Mouse (Mus musculus) heart, postnatal 0 days (tissue): ENCODE results near the gene Elovl6. TPM values are rescaled to one million over a fixed set of nuclear protein-coding genes. Genes with fewer than 3 reads are reported as not detected.

Source experiments
- ATAC-seq: fragments of 200-750 bp; cut with Nextera tagmentation; 2 replicates; pipeline ENCODE4 v1.8.0; 2017; ENCODE audit warnings: low read depth, moderate number of reproducible peaks, moderate library complexity; ENCODE audit not compliant: insufficient read depth
- DNase-seq: peaks from one replicate; pipeline ENCODE4 v3.0.0-alpha.2; 2016; ENCODE audit warnings: low spot score
- H3K27ac ChIP-seq: fragments of 300-500 bp; sonication (generic); 2 replicates; pipeline ENCODE4 v1.5.1; 2014; ENCODE audit warnings: low read depth, mild to moderate bottlenecking
- H3K27me3 ChIP-seq: fragments of 300-500 bp; sonication (generic); 2 replicates; pipeline ENCODE4 v1.6.1; 2014; ENCODE audit warnings: low read length, mixed read lengths; ENCODE audit not compliant: control insufficient read depth, insufficient read depth
- H3K36me3 ChIP-seq: fragments of 300-500 bp; sonication (generic); replicated peaks from 2 replicates; pipeline ENCODE4 v1.6.1; 2014; ENCODE audit warnings: low read length, mixed read lengths; ENCODE audit not compliant: control insufficient read depth, insufficient read depth
- H3K4me1 ChIP-seq: fragments of 300-500 bp; sonication (generic); 2 replicates; pipeline ENCODE4 v1.6.1; 2014; ENCODE audit warnings: antibody characterized with exemption; ENCODE audit not compliant: control insufficient read depth, insufficient read depth
- H3K4me2 ChIP-seq: fragments of 300-500 bp; sonication (generic); 2 replicates; pipeline ENCODE4 v1.6.1; 2014; ENCODE audit warnings: low read depth, mild to moderate bottlenecking, low read length, moderate library complexity
- H3K4me3 ChIP-seq: fragments of 300-500 bp; sonication (generic); 2 replicates; pipeline ENCODE4 v1.5.1; 2014; ENCODE audit warnings: low read depth, low read length
- H3K9ac ChIP-seq: fragments of 300-500 bp; sonication (generic); replicated peaks from 2 replicates; pipeline ENCODE4 v1.6.1; 2014; ENCODE audit warnings: low read depth, low read length, mixed read lengths
- H3K9me3 ChIP-seq: fragments of 300-500 bp; sonication (generic); replicated peaks from 2 replicates; pipeline ENCODE4 v1.6.1; 2016; ENCODE audit warnings: low read length; ENCODE audit not compliant: control insufficient read depth
- CTCF ChIP-seq: IDR thresholded peaks from 2 replicates; pipeline ENCODE4 v1.5.1; 2016; ENCODE audit warnings: antibody characterized with exemption, control low read depth, low read depth
- EP300 ChIP-seq: IDR thresholded peaks from 2 replicates; pipeline ENCODE4 v1.6.1; 2016; ENCODE audit warnings: antibody characterized with exemption, low read depth
- WGBS: fragments of 180-500 bp; shearing (Covaris S2); extraction: QIAGEN DNeasy Blood & Tissue Kit; methylation state at CpG from one replicate; pipeline ENCODE4 v1.1.7; 2014; 5-methylcytosine and 5-hydroxymethylcytosine counted together
- polyA plus RNA-seq: library from polyadenylated mRNA; unstranded; fragments of >200 nt; fragmentation: Nextera tagmentation; extraction: Ambion mirVana; gene quantifications from 2 replicates; pipeline ENCODE4 v1.2.1, GENCODE M21; 2015
- total RNA-seq: library from RNA; depleted of rRNA; stranded (reverse); fragments of >200 nt; gene quantifications from 2 replicates; pipeline ENCODE4 v1.2.3, GENCODE M21; 2014; ENCODE audit warnings: low replicate concordance

Gene Elovl6
- total and polyA plus RNA-seq, 2 experiments from 2014 or later: 2.9 to 5.2 TPM

GRCm38 (mm10) chr3:129657775-129658174 lies 125.6 kb downstream of the Elovl6 start:
- no peak overlapping the region for H3K27ac ChIP-seq
- no peaks in the 10 kb centered on the region for H3K9me3 ChIP-seq
- no peaks in the 10 kb centered on the region for H3K4me1 ChIP-seq
- no peaks in the 10 kb centered on the region for H3K27me3 ChIP-seq
- no peaks in the 10 kb centered on the region for H3K36me3 ChIP-seq
- ATAC-seq (no peak), DNase-seq (no peak)
- no peak overlapping the region for H3K9ac ChIP-seq
- TF ChIP-seq CTCF (no peak), EP300 (no peak)
- WGBS: 81% methylated on average over 11 of the region's 11 CpGs
- H3K4me2 ChIP-seq: no peak overlapping the region
- H3K4me3 ChIP-seq: no peak overlapping the region

DNA sequence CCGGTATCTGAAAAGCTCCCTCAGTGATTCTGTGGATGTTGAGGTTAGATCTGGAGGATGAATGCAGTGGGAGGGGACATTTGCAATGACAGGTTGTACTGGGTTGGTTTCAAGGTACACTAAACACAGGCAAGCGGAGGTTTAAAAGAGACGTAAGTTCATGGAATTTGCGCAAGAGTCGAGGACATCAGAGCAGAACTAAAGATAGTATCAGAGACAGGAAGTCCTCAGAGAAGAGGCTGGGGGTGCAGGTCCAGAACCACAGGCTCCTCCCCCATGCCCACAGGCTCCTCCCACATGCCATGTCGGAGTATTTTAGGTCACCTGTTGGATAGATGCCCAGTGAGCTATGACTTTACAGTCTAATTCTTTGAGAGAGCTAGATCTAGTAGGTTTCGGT lies 126.6 kb downstream of the Elovl6 start:
- TF ChIP-seq EP300: no peak
- Histone ChIP-seq H3K9me3 (no peaks in the 10 kb centered on the region), H3K27ac (no peak overlapping the region), H3K4me1 (no peaks in the 10 kb centered on the region), H3K4me3 (no peak overlapping the region), H3K36me3 (no peaks in the 10 kb centered on the region), H3K4me2 (no peak overlapping the region), H3K9ac (no peak overlapping the region), H3K27me3 (no peaks in the 10 kb centered on the region)
- WGBS: 83% methylated on average over 7 of the region's 7 CpGs
- no peak for ATAC-seq
- no peak for DNase-seq

DNA sequence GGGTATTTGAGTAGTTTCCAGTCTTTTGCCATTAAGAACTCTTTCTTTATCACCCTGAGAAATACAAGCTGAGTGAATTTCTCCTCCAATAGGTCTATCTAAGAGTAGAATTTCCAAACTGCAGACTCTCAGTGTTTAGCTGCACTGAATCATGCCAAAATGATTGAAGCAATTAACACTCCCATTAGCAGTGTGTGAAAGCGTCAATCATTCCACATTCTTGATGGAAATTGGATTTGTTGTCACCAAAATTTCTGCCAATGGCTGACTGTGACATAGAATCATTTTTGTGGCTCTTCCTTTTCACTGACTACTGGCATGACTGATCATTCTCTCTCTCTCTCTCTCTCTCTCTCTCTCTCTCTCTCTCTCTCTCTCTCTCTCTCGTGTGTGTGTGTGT lies 131.8 kb downstream of the Elovl6 start:
- 63% methylated on average over 2 of the region's 2 CpGs for WGBS
- H3K4me1 ChIP-seq: no peaks in the 10 kb centered on the region
- no peaks in the 10 kb centered on the region for H3K27me3 ChIP-seq
- TF ChIP-seq CTCF (no peak), EP300 (no peak)
- DNase-seq (no peak), ATAC-seq (no peak)
- no peaks in the 10 kb centered on the region for H3K36me3 ChIP-seq
- no peaks in the 10 kb centered on the region for H3K9me3 ChIP-seq
- no peak overlapping the region for H3K27ac ChIP-seq
- no peak overlapping the region for H3K4me3 ChIP-seq
- no peak overlapping the region for H3K9ac ChIP-seq
- H3K4me2 ChIP-seq: no peak overlapping the region

DNA sequence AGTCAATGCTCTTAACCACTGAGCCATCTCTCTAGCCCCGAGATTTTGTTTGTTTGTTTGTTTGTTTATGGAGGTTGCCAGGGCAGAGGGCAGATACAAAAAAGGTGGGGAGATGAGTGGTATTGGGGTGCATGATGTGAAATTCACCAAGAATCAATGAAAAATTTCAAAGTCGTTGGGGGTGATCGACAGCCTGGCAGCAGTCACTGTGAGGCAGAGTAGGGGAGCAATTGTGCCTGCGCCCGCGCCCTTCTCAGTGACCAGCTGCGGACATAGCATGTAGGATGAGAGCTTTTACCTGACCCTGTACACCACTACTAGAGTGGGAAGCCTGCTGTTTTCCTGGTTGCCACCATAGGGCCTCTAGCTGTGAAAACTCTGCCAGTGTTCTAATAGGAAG lies 143.8 kb downstream of the Elovl6 start:
- Histone ChIP-seq H3K36me3 (no peaks in the 10 kb centered on the region), H3K27ac (no peak overlapping the region), H3K9ac (no peak overlapping the region), H3K9me3 (no peaks in the 10 kb centered on the region), H3K4me1 (no peaks in the 10 kb centered on the region), H3K4me2 (no peak overlapping the region), H3K27me3 (no peaks in the 10 kb centered on the region), H3K4me3 (no peak overlapping the region)
- no peak for DNase-seq
- 85% methylated on average over 7 of the region's 7 CpGs for WGBS
- TF ChIP-seq EP300: no peak
- no peak for TF ChIP-seq CTCF
- ATAC-seq: no peak

DNA sequence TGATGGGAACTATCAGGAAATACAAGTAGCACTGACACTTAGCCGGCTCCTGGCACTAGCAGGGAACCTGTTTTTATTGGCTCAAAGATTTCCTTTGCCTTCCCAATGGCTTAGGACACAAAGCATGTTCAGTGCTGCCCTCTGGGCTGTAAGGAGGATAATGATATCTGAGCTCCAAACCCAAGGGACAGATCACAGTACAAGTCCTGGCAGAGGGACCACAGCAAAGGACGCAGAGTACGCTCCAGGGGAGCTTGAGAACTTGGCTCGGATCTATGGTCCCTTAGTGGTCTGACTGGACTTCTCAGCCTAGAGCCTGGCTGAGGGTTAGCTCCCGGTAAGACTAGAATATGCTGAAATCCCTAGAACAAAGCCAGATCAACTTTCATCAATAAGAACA lies 148.1 kb downstream of the Elovl6 start:
- peak; percentile 49 for DNase-seq
- 47% methylated on average over 5 of the region's 5 CpGs for WGBS
- no peaks in the 10 kb centered on the region for H3K9me3 ChIP-seq
- no peak overlapping the region for H3K27ac ChIP-seq
- no peak overlapping the region for H3K9ac ChIP-seq
- H3K4me2 ChIP-seq: no peak overlapping the region
- no peak overlapping the region for H3K4me3 ChIP-seq
- H3K27me3 ChIP-seq: no peaks in the 10 kb centered on the region
- ATAC-seq: no peak
- 0 out of 2 replicates have a peak, but pooled peaks cover 4% of the 10 kb centered on the region for H3K36me3 ChIP-seq
- TF ChIP-seq CTCF (peak; percentile 48), EP300 (no peak)
- no peaks in the 10 kb centered on the region for H3K4me1 ChIP-seq

DNA sequence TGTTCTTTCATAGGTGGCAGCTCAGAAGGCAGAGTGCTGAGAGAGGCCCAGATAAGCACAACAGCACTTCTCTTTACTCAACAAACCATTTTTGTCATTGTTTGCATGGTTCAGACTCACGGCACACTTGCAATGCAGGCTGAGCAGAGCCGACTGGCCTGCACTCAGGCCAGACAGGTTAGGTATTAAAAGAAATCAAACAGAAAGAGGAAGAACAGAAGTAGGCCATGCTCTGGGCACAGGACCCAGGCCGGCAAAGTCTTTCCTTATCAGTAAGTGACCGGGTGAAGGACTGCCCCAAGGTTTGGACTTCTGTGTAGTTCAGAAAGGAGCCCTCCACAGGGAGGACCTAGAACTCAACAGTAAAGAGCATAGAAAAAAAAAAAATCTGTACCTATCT lies 149.7 kb downstream of the Elovl6 start:
- no peak overlapping the region for H3K4me2 ChIP-seq
- H3K4me3 ChIP-seq: no peak overlapping the region
- H3K9ac ChIP-seq: no peak overlapping the region
- no peak overlapping the region for H3K27ac ChIP-seq
- H3K36me3 ChIP-seq: 0 out of 2 replicates have a peak, but pooled peaks cover 4% of the 10 kb centered on the region
- 54% methylated on average over 4 of the region's 4 CpGs for WGBS
- H3K4me1 ChIP-seq: no peaks in the 10 kb centered on the region
- ATAC-seq (no peak), DNase-seq (no peak)
- no peak for TF ChIP-seq CTCF
- TF ChIP-seq EP300: no peak
- H3K27me3 ChIP-seq: no peaks in the 10 kb centered on the region
- H3K9me3 ChIP-seq: no peaks in the 10 kb centered on the region
